Mouse (Mus musculus): ENCODE data around the gene Uts2r. TPM values are rescaled to one million over a fixed set of nuclear protein-coding genes. Genes with fewer than 3 reads are reported as not detected.

Uts2r gene
- polyA plus RNA-seq, 1 experiment: 0.59 TPM

DNA sequence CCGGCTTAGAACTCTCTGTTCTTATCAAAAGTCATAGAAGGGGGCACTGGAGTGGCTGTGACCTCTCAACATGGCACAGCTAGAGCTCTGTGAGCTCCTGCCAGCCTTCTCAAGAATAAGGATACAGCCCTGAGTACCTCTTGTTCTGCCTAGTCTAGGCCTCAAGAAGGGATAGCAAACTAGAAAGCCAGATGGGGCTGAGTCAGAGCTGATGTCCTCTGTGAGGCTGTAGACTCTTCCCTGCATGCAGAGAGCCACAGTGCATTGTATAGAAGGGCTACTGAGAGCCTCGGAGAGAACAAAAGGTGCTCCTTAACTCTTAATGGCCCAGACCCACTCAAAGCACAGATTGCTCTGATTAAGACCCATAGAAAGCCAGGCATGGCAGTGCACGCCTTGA, 14.2 kb downstream of the Uts2r start:
- Histone ChIP-seq H3K4me3 (replicated peaks; ENCODE audit: insufficient read depth, low read depth, low read length) (no peak overlapping the region), H3K27me3 (ENCODE audit: control insufficient read depth, insufficient read depth, low read length) (no peaks in the 10 kb centered on the region), H3K27ac (ENCODE audit: insufficient read depth, low read length) (no peak overlapping the region), H3K4me1 (ENCODE audit: control insufficient read depth, insufficient read depth, low read length) (peaks cover 5% of the 10 kb centered on the region; the same call in 1 of the 2 replicates)
- TF ChIP-seq CTCF (IDR thresholded peaks at IDR 0.05; ENCODE audit: borderline replicate concordance, insufficient read depth, low read depth, low read length) (no peak), POLR2A (IDR thresholded peaks at IDR 0.05; ENCODE audit: borderline replicate concordance, insufficient read depth, low read length) (no peak)
- no peak for DNase-seq
- WGBS: 58% methylated on average over 3 of the region's 3 CpGs

- Histone ChIP-seq H3K4me3 (replicated peaks; ENCODE audit: insufficient read depth, low read depth, low read length) (no peak overlapping the region), H3K27ac (ENCODE audit: insufficient read depth, low read length) (no peak overlapping the region), H3K4me1 (ENCODE audit: control insufficient read depth, insufficient read depth, low read length) (peaks cover 5% of the 10 kb centered on the region; the same call in 1 of the 2 replicates), H3K27me3 (ENCODE audit: control insufficient read depth, insufficient read depth, low read length) (no peaks in the 10 kb centered on the region)
- DNase-seq: peak; percentile 60
- 58% methylated on average over 12 of the region's 12 CpGs for WGBS
- TF ChIP-seq POLR2A (IDR thresholded peaks at IDR 0.05; ENCODE audit: borderline replicate concordance, insufficient read depth, low read length): no peak
- TF ChIP-seq CTCF (IDR thresholded peaks at IDR 0.05; ENCODE audit: borderline replicate concordance, insufficient read depth, low read depth, low read length): peak; percentile 91
These were observed 16.5 kb downstream of the Uts2r start for GRCm38 (mm10) chr11:121176285-121177270.

- H3K27me3 ChIP-seq (ENCODE audit: control insufficient read depth, insufficient read depth, low read length): no peaks in the 10 kb centered on the region
- H3K4me1 ChIP-seq (ENCODE audit: control insufficient read depth, insufficient read depth, low read length): peaks cover 8% of the 10 kb centered on the region; the same call in 1 of the 2 replicates
- H3K4me3 ChIP-seq (replicated peaks; ENCODE audit: insufficient read depth, low read depth, low read length): no peak overlapping the region
- peak; percentile 65 to 67 for DNase-seq
- 8% methylated on average over 3 of the region's 3 CpGs for whole genome bisulfite sequencing
- H3K27ac ChIP-seq (ENCODE audit: insufficient read depth, low read length): no peak overlapping the region
- TF ChIP-seq CTCF (IDR thresholded peaks at IDR 0.05; ENCODE audit: borderline replicate concordance, insufficient read depth, low read depth, low read length) (no peak), POLR2A (IDR thresholded peaks at IDR 0.05; ENCODE audit: borderline replicate concordance, insufficient read depth, low read length) (no peak)
These were observed 29.6 kb downstream of the Uts2r start for GRCm38 (mm10) chr11:121189681-121190080.

DNA sequence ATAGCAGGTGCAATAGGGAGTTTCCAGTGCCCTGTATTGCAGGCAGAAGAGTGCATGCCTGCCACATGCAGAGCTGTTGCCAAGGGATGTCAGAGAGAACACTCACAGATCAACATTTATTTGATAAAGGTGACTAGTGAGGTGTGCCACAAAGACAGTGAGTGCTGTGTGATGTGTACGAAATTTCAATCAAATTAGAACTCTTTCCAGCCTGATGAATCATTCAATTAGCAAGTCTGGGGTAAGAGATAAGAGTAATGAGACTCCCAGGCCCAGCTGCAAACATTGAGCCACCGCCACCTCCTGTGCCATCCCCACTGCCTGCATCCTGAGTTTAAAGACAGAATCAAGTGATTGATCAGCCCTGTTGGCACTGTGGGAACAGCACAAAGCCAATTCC, 32.7 kb downstream of the Uts2r start:
- Histone ChIP-seq H3K4me3 (replicated peaks; ENCODE audit: insufficient read depth, low read depth, low read length) (no peak overlapping the region), H3K27ac (ENCODE audit: insufficient read depth, low read length) (no peak overlapping the region), H3K4me1 (ENCODE audit: control insufficient read depth, insufficient read depth, low read length) (peaks cover 8% of the 10 kb centered on the region; the same call in 1 of the 2 replicates), H3K27me3 (ENCODE audit: control insufficient read depth, insufficient read depth, low read length) (no peaks in the 10 kb centered on the region)
- TF ChIP-seq POLR2A (IDR thresholded peaks at IDR 0.05; ENCODE audit: borderline replicate concordance, insufficient read depth, low read length) (no peak), CTCF (IDR thresholded peaks at IDR 0.05; ENCODE audit: borderline replicate concordance, insufficient read depth, low read depth, low read length) (no peak)
- WGBS: 83% methylated on average over 2 of the region's 2 CpGs
- no peak for DNase-seq

GRCm38 (mm10) chr11:121193415-121193814, 33.3 kb downstream of the Uts2r start:
- Histone ChIP-seq H3K27me3 (ENCODE audit: control insufficient read depth, insufficient read depth, low read length) (no peaks in the 10 kb centered on the region), H3K27ac (ENCODE audit: insufficient read depth, low read length) (no peak overlapping the region), H3K4me1 (ENCODE audit: control insufficient read depth, insufficient read depth, low read length) (peaks cover 8% of the 10 kb centered on the region; the same call in 1 of the 2 replicates), H3K4me3 (replicated peaks; ENCODE audit: insufficient read depth, low read depth, low read length) (no peak overlapping the region)
- no peak for DNase-seq
- 61% methylated on average over 3 of the region's 3 CpGs for WGBS
- TF ChIP-seq CTCF (IDR thresholded peaks at IDR 0.05; ENCODE audit: borderline replicate concordance, insufficient read depth, low read depth, low read length) (no peak), POLR2A (IDR thresholded peaks at IDR 0.05; ENCODE audit: borderline replicate concordance, insufficient read depth, low read length) (no peak)

- WGBS: 58% methylated on average over 2 of the region's 2 CpGs
- Histone ChIP-seq H3K27me3 (ENCODE audit: control insufficient read depth, insufficient read depth, low read length) (no peaks in the 10 kb centered on the region), H3K27ac (ENCODE audit: insufficient read depth, low read length) (no peak overlapping the region), H3K4me1 (ENCODE audit: control insufficient read depth, insufficient read depth, low read length) (peaks cover 3% of the 10 kb centered on the region), H3K4me3 (replicated peaks; ENCODE audit: insufficient read depth, low read depth, low read length) (no peak overlapping the region)
- no peak for TF ChIP-seq POLR2A (IDR thresholded peaks at IDR 0.05; ENCODE audit: borderline replicate concordance, insufficient read depth, low read length)
- TF ChIP-seq CTCF (IDR thresholded peaks at IDR 0.05; ENCODE audit: borderline replicate concordance, insufficient read depth, low read depth, low read length): no peak
- DNase-seq: no peak
These were observed 38.6 kb downstream of the Uts2r start for GRCm38 (mm10) chr11:121198622-121199021.

DNA sequence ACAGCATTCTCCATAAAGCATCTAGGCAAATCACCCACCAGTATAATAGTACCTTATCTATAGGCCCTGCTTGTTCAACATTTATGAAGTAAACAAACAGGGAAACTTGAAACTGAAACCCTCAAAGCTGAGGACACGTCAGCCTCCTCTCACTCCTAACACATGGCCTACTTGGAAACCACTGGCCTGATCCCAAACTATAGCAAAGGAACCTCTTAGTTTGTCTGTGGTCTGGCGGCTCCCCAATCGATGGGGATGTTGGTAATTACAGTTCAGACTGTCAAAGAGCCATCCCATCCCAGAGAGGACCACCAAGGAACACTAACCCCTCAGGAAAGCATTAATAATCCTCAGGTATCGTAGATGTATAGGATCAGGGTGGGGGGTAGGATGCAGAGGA, 39.8 kb downstream of the Uts2r start:
- 69% methylated on average over 4 of the region's 4 CpGs for WGBS
- no peak for DNase-seq
- no peaks in the 10 kb centered on the region for H3K27me3 ChIP-seq (ENCODE audit: control insufficient read depth, insufficient read depth, low read length)
- TF ChIP-seq POLR2A (IDR thresholded peaks at IDR 0.05; ENCODE audit: borderline replicate concordance, insufficient read depth, low read length) (no peak), CTCF (IDR thresholded peaks at IDR 0.05; ENCODE audit: borderline replicate concordance, insufficient read depth, low read depth, low read length) (no peak)
- H3K27ac ChIP-seq (ENCODE audit: insufficient read depth, low read length): no peak overlapping the region
- peaks cover 3% of the 10 kb centered on the region for H3K4me1 ChIP-seq (ENCODE audit: control insufficient read depth, insufficient read depth, low read length)
- no peak overlapping the region for H3K4me3 ChIP-seq (replicated peaks; ENCODE audit: insufficient read depth, low read depth, low read length)

GRCm38 (mm10) chr11:121200781-121201180, 40.7 kb downstream of the Uts2r start:
- WGBS: 93% methylated on average over 6 of the region's 6 CpGs

More at GRCm38 (mm10) chr11:121200781-121201180, 40.7 kb downstream of the Uts2r start:
- no peak for TF ChIP-seq POLR2A (IDR thresholded peaks at IDR 0.05; ENCODE audit: borderline replicate concordance, insufficient read depth, low read length)
- TF ChIP-seq CTCF (IDR thresholded peaks at IDR 0.05; ENCODE audit: borderline replicate concordance, insufficient read depth, low read depth, low read length): no peak
- Histone ChIP-seq H3K27ac (ENCODE audit: insufficient read depth, low read length) (no peak overlapping the region), H3K27me3 (ENCODE audit: control insufficient read depth, insufficient read depth, low read length) (no peaks in the 10 kb centered on the region), H3K4me1 (ENCODE audit: control insufficient read depth, insufficient read depth, low read length) (peaks cover 3% of the 10 kb centered on the region), H3K4me3 (replicated peaks; ENCODE audit: insufficient read depth, low read depth, low read length) (no peak overlapping the region)
- DNase-seq: no peak
